Comparison of ENCODE assay signal across 8 mouse cellular contexts in the genomic region with DNA sequence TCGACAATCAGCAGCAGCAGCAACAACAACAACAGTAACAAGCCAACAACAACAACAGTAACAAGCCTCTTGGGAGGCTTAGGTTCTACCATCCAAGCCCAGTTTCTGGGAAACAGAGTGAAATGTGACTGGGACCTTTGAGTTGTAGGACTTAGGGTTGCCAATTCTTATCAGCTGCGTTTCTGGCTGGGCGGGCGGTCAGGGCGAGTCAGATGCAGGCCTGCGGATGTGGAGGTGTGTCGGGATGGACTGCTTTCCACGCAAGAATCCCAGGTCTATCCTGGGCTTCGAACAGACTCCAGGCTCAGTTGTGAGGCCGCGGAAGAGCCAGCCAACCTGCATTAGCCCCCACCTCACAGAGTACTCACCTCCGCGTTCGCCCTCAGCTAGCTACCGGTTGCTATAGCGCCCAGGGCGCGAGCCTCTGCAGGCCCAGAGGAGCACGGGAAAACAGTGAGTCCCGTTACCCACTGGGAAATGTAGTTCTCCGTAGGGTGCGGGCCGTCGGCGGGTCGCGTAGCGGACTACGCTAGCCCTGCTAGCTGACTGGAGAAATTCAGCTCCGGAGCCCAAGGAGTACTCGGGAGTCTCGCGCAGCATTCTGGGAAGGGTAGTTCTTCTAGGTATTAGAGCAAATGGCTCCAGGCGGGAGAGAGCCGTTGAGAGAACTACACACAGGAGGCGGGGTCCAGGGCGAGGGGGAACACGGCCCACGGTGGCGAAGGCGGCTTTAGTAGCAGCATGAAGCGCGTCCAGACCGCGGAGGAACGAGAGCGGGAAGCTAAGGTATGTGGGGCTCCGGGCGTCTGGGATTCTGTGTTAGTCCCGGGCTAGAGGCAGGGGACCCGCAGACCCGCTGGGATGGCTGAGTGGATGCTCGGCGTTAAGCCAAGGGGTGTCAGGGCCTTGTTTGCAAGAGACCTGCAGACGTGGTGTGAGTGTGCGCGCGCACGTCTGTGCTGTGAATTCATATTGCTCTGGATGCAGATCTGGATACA. TPM values are rescaled to one million over a fixed set of nuclear protein-coding genes. Genes with fewer than 3 reads are reported as not detected.
DNase-seq lines count a peak whose midpoint lies in the region; ATAC-seq and TF ChIP-seq lines count a peak whose summit lies in the region.

Gene Rpgrip1l, minus strand, starts transcription at position 428 of the 998 bp plus-strand sequence.
Gene Fto, plus strand, starts transcription at position 691 of the 998 bp plus-strand sequence.

- H3K9me3 ChIP-seq in E14TG2a.4 (ENCODE audit: low read length) = no peaks in the 10 kb centered on the region
- H3K9me3 ChIP-seq in forebrain, embryonic 12.5 days = no peaks in the 10 kb centered on the region
- H3K9me3 ChIP-seq in heart, postnatal 0 days (replicated peaks; ENCODE audit: control insufficient read depth, low read length) = no peaks in the 10 kb centered on the region
- H3K9me3 ChIP-seq in liver, embryonic 16.5 days (replicated peaks; ENCODE audit: control insufficient read depth, low read length) = no peaks in the 10 kb centered on the region
- H3K9me3 ChIP-seq in neural tube, embryonic 13.5 days = no peaks in the 10 kb centered on the region

- peak; percentile 61; the same call in 1 of the 2 replicates for TF ChIP-seq POLR2A in testis, adult 2 months (IDR thresholded peaks at IDR 0.05; ENCODE audit: control insufficient read depth, low read depth, low read length)

- peak within 1 kb of the TSS; percentile 77 for H3K9ac ChIP-seq in forebrain, embryonic 12.5 days
- H3K9ac ChIP-seq in heart, postnatal 0 days (replicated peaks; ENCODE audit: low read depth, low read length) = peak within 1 kb of the TSS; percentile 78
- H3K9ac ChIP-seq in liver, embryonic 16.5 days (ENCODE audit: low read depth, low read length) = peak within 1 kb of the TSS; percentile 85
- peak within 1 kb of the TSS; percentile 79 for H3K9ac ChIP-seq in neural tube, embryonic 13.5 days

- no peaks in the 10 kb centered on the region for H3K27me3 ChIP-seq in E14TG2a.4 (ENCODE audit: insufficient read depth, low read length)
- H3K27me3 ChIP-seq in forebrain, embryonic 12.5 days = no peaks in the 10 kb centered on the region
- H3K27me3 ChIP-seq in heart, postnatal 0 days (ENCODE audit: control insufficient read depth, insufficient read depth, low read length) = no peaks in the 10 kb centered on the region
- no peaks in the 10 kb centered on the region for H3K27me3 ChIP-seq in liver, embryonic 16.5 days (ENCODE audit: control insufficient read depth, insufficient read depth, low read depth, low read length)
- H3K27me3 ChIP-seq in neural tube, embryonic 13.5 days = no peaks in the 10 kb centered on the region
- H3K27me3 ChIP-seq in testis, adult 2 months (ENCODE audit: control insufficient read depth, insufficient read depth, low read length) = no peaks in the 10 kb centered on the region

- TF ChIP-seq EP300 in heart, postnatal 0 days (IDR thresholded peaks at IDR 0.05; ENCODE audit: low read depth) = no peak

- no peaks in the 10 kb centered on the region for H3K36me3 ChIP-seq in E14TG2a.4 (ENCODE audit: insufficient read depth, low read length)
- no peaks in the 10 kb centered on the region for H3K36me3 ChIP-seq in forebrain, embryonic 12.5 days (replicated peaks)
- H3K36me3 ChIP-seq in heart, postnatal 0 days (replicated peaks; ENCODE audit: control insufficient read depth, insufficient read depth, low read length) = no peaks in the 10 kb centered on the region; the same call in none of the 2 replicates
- H3K36me3 ChIP-seq in liver, embryonic 16.5 days (ENCODE audit: control insufficient read depth, insufficient read depth) = no peaks in the 10 kb centered on the region
- H3K36me3 ChIP-seq in neural tube, embryonic 13.5 days = 0 out of 2 replicates have a peak, but pooled peaks cover 5% of the 10 kb centered on the region
- no peaks in the 10 kb centered on the region for H3K36me3 ChIP-seq in testis, adult 2 months (ENCODE audit: control insufficient read depth, insufficient read depth, low read length)

- H3K4me3 ChIP-seq in E14TG2a.4 (replicated peaks; ENCODE audit: low read length) = peak within 1 kb of the TSS; percentile 87
- peak within 1 kb of the TSS; percentile 79 for H3K4me3 ChIP-seq in forebrain, embryonic 12.5 days (replicated peaks)
- peak within 1 kb of the TSS; percentile 78 for H3K4me3 ChIP-seq in heart, postnatal 0 days (ENCODE audit: low read depth, low read length)
- peak within 1 kb of the TSS; percentile 84 for H3K4me3 ChIP-seq in liver, embryonic 16.5 days (ENCODE audit: low read depth, low read length)
- peak within 1 kb of the TSS; percentile 60 for H3K4me3 ChIP-seq in neural tube, embryonic 13.5 days
- H3K4me3 ChIP-seq in testis, adult 2 months (ENCODE audit: control insufficient read depth, low read depth, low read length) = peak within 1 kb of the TSS; percentile 94

- peaks cover 15% of the 10 kb centered on the region for H3K4me1 ChIP-seq in E14TG2a.4 (replicated peaks; ENCODE audit: low read depth, low read length)
- peaks cover 25% of the 10 kb centered on the region for H3K4me1 ChIP-seq in forebrain, embryonic 12.5 days
- H3K4me1 ChIP-seq in heart, postnatal 0 days (ENCODE audit: control insufficient read depth, insufficient read depth) = peaks cover 14% of the 10 kb centered on the region
- H3K4me1 ChIP-seq in liver, embryonic 16.5 days (ENCODE audit: control insufficient read depth, low read depth, low read length) = peaks cover 6% of the 10 kb centered on the region
- peaks cover 35% of the 10 kb centered on the region for H3K4me1 ChIP-seq in neural tube, embryonic 13.5 days (replicated peaks)
- no peaks in the 10 kb centered on the region for H3K4me1 ChIP-seq in testis, adult 2 months (ENCODE audit: control insufficient read depth, insufficient read depth, low read length)

- 0 out of 2 replicates have a peak within 1 kb of the TSS, but pooled peaks have one; percentile 63 for H3K27ac ChIP-seq in forebrain, embryonic 12.5 days
- H3K27ac ChIP-seq in heart, postnatal 0 days (ENCODE audit: low read depth) = peak within 1 kb of the TSS; percentile 74
- H3K27ac ChIP-seq in liver, embryonic 16.5 days (ENCODE audit: low read length) = peak within 1 kb of the TSS; percentile 59
- H3K27ac ChIP-seq in neural tube, embryonic 13.5 days (replicated peaks) = peak within 1 kb of the TSS; percentile 78
- peak within 1 kb of the TSS; percentile 83 for H3K27ac ChIP-seq in testis, adult 2 months (ENCODE audit: control insufficient read depth, insufficient read depth, low read depth, low read length)

- DNase-seq in c-Kit-positive CD71-positive TER-119-positive erythroid progenitor cells, embryonic 14.5 days (ENCODE audit: low spot score) = peak; percentile 96
- peak; percentile 100 for DNase-seq in heart, postnatal 0 days (ENCODE audit: low spot score)
- peak; percentile 95 to 98 for DNase-seq in kidney, postnatal 4 days

- TF ChIP-seq CTCF in E14TG2a.4 (conservative IDR thresholded peaks at IDR 0.05; ENCODE audit: low read length) = peak; percentile 19
- TF ChIP-seq CTCF in heart, postnatal 0 days (IDR thresholded peaks at IDR 0.05; ENCODE audit: low read depth) = no peak; the same call in 1 of the 2 replicates
- TF ChIP-seq CTCF in testis, adult 2 months (IDR thresholded peaks at IDR 0.05; ENCODE audit: control insufficient read depth, insufficient read depth, insufficient replicate concordance, low read depth, low read length) = no peak

- ATAC-seq in forebrain, embryonic 12.5 days (ENCODE audit: low FRiP score) = peak; percentile 100
- peak; percentile 99 for ATAC-seq in heart, postnatal 0 days (ENCODE audit: insufficient read depth, low read depth)
- ATAC-seq in liver, embryonic 16.5 days (ENCODE audit: low read depth) = peak; percentile 97
- ATAC-seq in neural tube, embryonic 13.5 days (ENCODE audit: low read depth) = peak; percentile 99

- H3K4me2 ChIP-seq in forebrain, embryonic 12.5 days = peak within 1 kb of the TSS; percentile 72
- peak within 1 kb of the TSS; percentile 76 for H3K4me2 ChIP-seq in heart, postnatal 0 days (ENCODE audit: low read depth, low read length)
- peak within 1 kb of the TSS; percentile 88 for H3K4me2 ChIP-seq in liver, embryonic 16.5 days (ENCODE audit: low read depth, low read length)
- peak within 1 kb of the TSS; percentile 72 for H3K4me2 ChIP-seq in neural tube, embryonic 13.5 days

- under 1% methylated on average over 59 of the region's 59 CpGs for WGBS in forebrain, embryonic 12.5 days
- WGBS in heart, postnatal 0 days = under 1% methylated on average over 59 of the region's 59 CpGs
- WGBS in liver, embryonic 16.5 days (ENCODE audit: insufficient replicate concordance) = 1% methylated on average over 59 of the region's 59 CpGs
- 1% methylated on average over 59 of the region's 59 CpGs for WGBS in neural tube, embryonic 13.5 days

RNA-seq across cellular contexts. Expression of gene Rpgrip1l, which starts in this region (rescaled TPM):
- polyA plus RNA-seq in forebrain, embryonic 12.5 days (2016; fragmentation: Nextera tagmentation; extraction: Ambion mirVana) = 15.8 and 17.0 TPM in 2 replicates
- 3.6 and 4.1 TPM in 2 replicates for total RNA-seq in heart, postnatal 0 days (2014; rRNA removed; ENCODE audit: low replicate concordance)
- polyA plus RNA-seq in heart, postnatal 0 days (2015; fragmentation: Nextera tagmentation; extraction: Ambion mirVana) = 4.3 and 4.7 TPM in 2 replicates
- polyA plus RNA-seq in liver, embryonic 16.5 days (2015; fragmentation: Nextera tagmentation; extraction: Ambion mirVana) = 1.7 and 2.0 TPM in 2 replicates
- 10.1 and 16.0 TPM in 2 replicates for polyA plus RNA-seq in neural tube, embryonic 13.5 days (2015; fragmentation: Nextera tagmentation; extraction: Ambion mirVana)
- 15.6 and 20.4 TPM in 2 replicates for polyA plus RNA-seq in testis, adult 2 months (2012; rRNA removed)

RNA-seq across cellular contexts. Expression of gene Fto, which starts in this region (rescaled TPM):
- 105 and 111 TPM in 2 replicates for polyA plus RNA-seq in forebrain, embryonic 12.5 days (2016; fragmentation: Nextera tagmentation; extraction: Ambion mirVana)
- 43.9 and 50.6 TPM in 2 replicates for total RNA-seq in heart, postnatal 0 days (2014; rRNA removed; ENCODE audit: low replicate concordance)
- 39.3 and 41.1 TPM in 2 replicates for polyA plus RNA-seq in heart, postnatal 0 days (2015; fragmentation: Nextera tagmentation; extraction: Ambion mirVana)
- polyA plus RNA-seq in liver, embryonic 16.5 days (2015; fragmentation: Nextera tagmentation; extraction: Ambion mirVana) = 18.2 and 19.9 TPM in 2 replicates
- polyA plus RNA-seq in neural tube, embryonic 13.5 days (2015; fragmentation: Nextera tagmentation; extraction: Ambion mirVana) = 120 and 125 TPM in 2 replicates
- 55.9 and 56.4 TPM in 2 replicates for polyA plus RNA-seq in testis, adult 2 months (2012; rRNA removed)

Comparison
In these comparisons a context has a peak if more than half of its experiments do, and no peak if none do; other contexts are left out.
1. Peak in every context shown above with its lines: DNase-seq, ATAC-seq, H3K4me3 ChIP-seq and H3K27ac ChIP-seq.